Mouse (Mus musculus) large intestine, adult 2 months (tissue): ENCODE data around the gene Sertad1. TPM values are rescaled to one million over a fixed set of nuclear protein-coding genes. Genes with fewer than 3 reads are reported as not detected.

ENCODE experiments used
- DNase-seq: peaks from one replicate; pipeline ENCODE4 v3.0.0-alpha.2; 2012; ENCODE audit warnings: low read depth, low spot score
- WGBS: fragments of 180-500 bp; shearing (Covaris S2); methylation state at CpG from one replicate; pipeline ENCODE4 v1.1.7; 2018; 5-methylcytosine and 5-hydroxymethylcytosine counted together
- polyA plus RNA-seq: library from polyadenylated mRNA; depleted of rRNA; stranded (reverse); fragments of >200 nt; gene quantifications from 2 replicates; pipeline ENCODE4 v1.2.3, GENCODE M21; 2012; rRNA removed

The Sertad1 gene
- polyA plus RNA-seq, 1 experiment = 54.5 TPM

- no peak for DNase-seq
- WGBS = 88% methylated on average over 9 of the region's 9 CpGs
Measured at GRCm38 (mm10) chr7:27532480-27533050, 45.9 kb downstream of the Sertad1 start.

DNA sequence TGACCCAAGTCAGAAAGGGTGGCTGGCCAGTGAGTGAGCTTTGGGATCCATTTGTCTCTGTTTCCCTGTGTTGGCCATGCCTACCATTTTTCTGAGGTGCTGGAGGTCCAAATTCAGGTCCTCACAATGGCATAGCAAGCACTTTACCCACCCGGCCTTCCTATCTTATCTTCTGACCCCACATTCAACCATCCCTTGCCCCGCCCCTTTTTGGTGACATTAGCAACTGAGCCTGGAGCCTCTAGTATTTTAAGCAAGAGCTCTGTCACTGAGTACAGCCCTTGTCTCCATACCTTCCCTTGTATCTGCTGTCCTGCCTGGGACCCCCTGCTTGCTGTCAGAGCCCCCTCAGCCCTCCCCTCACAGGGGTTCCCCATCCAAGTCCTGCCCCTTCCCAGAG is 48.7 kb downstream of the Sertad1 start:
- 85% methylated on average over 2 of the region's 2 CpGs for WGBS
- DNase-seq = no peak

GRCm38 (mm10) chr7:27536618-27537017 is 49.9 kb downstream of the Sertad1 start:
- WGBS = 87% methylated on average over 6 of the region's 6 CpGs
- DNase-seq = no peak

GRCm38 (mm10) chr7:27537998-27538397 is 51.3 kb downstream of the Sertad1 start:
- WGBS = 77% methylated on average over 8 of the region's 8 CpGs

DNA sequence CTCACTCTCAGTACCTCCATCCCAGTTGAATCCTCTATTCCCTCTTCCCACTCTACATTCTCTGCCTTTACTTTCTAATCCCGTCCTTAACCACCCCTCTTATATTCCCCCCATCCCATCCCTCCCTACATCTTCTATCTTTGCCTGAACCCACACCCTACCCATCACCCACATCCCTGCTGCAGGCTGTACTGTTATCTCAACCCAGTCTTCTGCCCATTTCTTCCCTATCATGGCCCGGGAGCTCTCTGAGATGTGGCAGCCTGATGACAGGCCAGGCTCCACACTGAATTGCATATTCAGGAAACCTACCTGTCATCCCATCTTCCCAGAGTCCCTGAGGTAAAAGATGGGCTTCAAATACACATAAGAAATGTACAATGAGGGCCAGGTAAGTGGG is 52.1 kb downstream of the Sertad1 start:
- no peak for DNase-seq
- 95% methylated on average over 2 of the region's 2 CpGs for WGBS

More at GRCm38 (mm10) chr7:27537998-27538397, 51.3 kb downstream of the Sertad1 start:
- no peak for DNase-seq

Other genes with a start within 250 kb of the Sertad1 start
- 6.4 and 6.6 TPM in 2 replicates for gene Numbl, start 228.5 kb upstream of the Sertad1 start, polyA plus RNA-seq
- gene Ltbp4, start 149.2 kb upstream of the Sertad1 start, polyA plus RNA-seq = 71.2 and 75.4 TPM in 2 replicates
- gene Shkbp1, start 130.9 kb upstream of the Sertad1 start, polyA plus RNA-seq = 59.9 and 78.1 TPM in 2 replicates
- 0.22 TPM in 1 of 2 replicates, not detected in the other for gene Gm20479, start 129.5 kb upstream of the Sertad1 start, polyA plus RNA-seq
- gene Sptbn4, start 39.2 kb upstream of the Sertad1 start, polyA plus RNA-seq = 0.19 and 0.34 TPM in 2 replicates
- gene Blvrb, start 38.9 kb upstream of the Sertad1 start, polyA plus RNA-seq = 60.1 and 72.7 TPM in 2 replicates
- 14.5 and 15.3 TPM in 2 replicates for gene Sertad3, start 13.1 kb upstream of the Sertad1 start, polyA plus RNA-seq
- 1.1 and 1.2 TPM in 2 replicates for gene Prx, start 12.4 kb downstream of the Sertad1 start, polyA plus RNA-seq
- gene Hipk4, start 36.4 kb downstream of the Sertad1 start, polyA plus RNA-seq = 0.56 and 0.73 TPM in 2 replicates
- 61.4 and 63.0 TPM in 2 replicates for gene Pld3, start 66.3 kb downstream of the Sertad1 start, polyA plus RNA-seq
- 15.9 and 16.6 TPM in 2 replicates for gene 2310022A10Rik, start 66.3 kb downstream of the Sertad1 start, polyA plus RNA-seq
- 40.2 and 44.7 TPM in 2 replicates for gene Akt2, start 104.6 kb downstream of the Sertad1 start, polyA plus RNA-seq
- 0.12 and 0.38 TPM in 2 replicates for gene Ttc9b, start 167.0 kb downstream of the Sertad1 start, polyA plus RNA-seq
- gene Map3k10, start 187.7 kb downstream of the Sertad1 start, polyA plus RNA-seq = 10.8 and 11.4 TPM in 2 replicates
- gene Zfp607b, start 202.4 kb downstream of the Sertad1 start, polyA plus RNA-seq = 0.10 TPM in 2 replicates
- 1.1 and 1.2 TPM in 2 replicates for gene Zfp60, start 244.5 kb downstream of the Sertad1 start, polyA plus RNA-seq